Mouse (Mus musculus): ENCODE results near the gene Sh2d4b. TPM values are rescaled to one million over a fixed set of nuclear protein-coding genes. Genes with fewer than 3 reads are reported as not detected.

The Sh2d4b gene
- polyA plus RNA-seq, 1 experiment = 0.13 TPM

- 46% methylated on average over 1 of the region's 1 CpGs for WGBS
- no peak overlapping the region for H3K4me3 ChIP-seq (ENCODE audit: low read depth, low read length)
- H3K4me1 ChIP-seq (ENCODE audit: control insufficient read depth, insufficient read depth, insufficient read length, low read length) = no peaks in the 10 kb centered on the region
- H3K27ac ChIP-seq (ENCODE audit: insufficient read depth, low read depth, low read length) = no peak overlapping the region
- H3K36me3 ChIP-seq (ENCODE audit: control insufficient read depth, insufficient read depth, low read length) = no peaks in the 10 kb centered on the region
- no peaks in the 10 kb centered on the region for H3K27me3 ChIP-seq (ENCODE audit: control insufficient read depth, insufficient read depth, low read length)
- TF ChIP-seq POLR2A (IDR thresholded peaks at IDR 0.05; ENCODE audit: low read depth, low read length) (no peak), CTCF (IDR thresholded peaks at IDR 0.05; ENCODE audit: extremely low read depth, insufficient read length, insufficient replicate concordance, low read depth, low read length) (no peak; the same call in 1 of the 2 replicates)
These were observed 101.5 kb downstream of the Sh2d4b start for GRCm38 (mm10) chr14:40791606-40792005.

- H3K27me3 ChIP-seq (ENCODE audit: control insufficient read depth, insufficient read depth, low read length) = no peaks in the 10 kb centered on the region
- no peak overlapping the region for H3K4me3 ChIP-seq (ENCODE audit: low read depth, low read length)
- H3K36me3 ChIP-seq (ENCODE audit: control insufficient read depth, insufficient read depth, low read length) = no peaks in the 10 kb centered on the region
- WGBS = 22% methylated on average over 3 of the region's 3 CpGs
- H3K4me1 ChIP-seq (ENCODE audit: control insufficient read depth, insufficient read depth, insufficient read length, low read length) = no peaks in the 10 kb centered on the region
- no peak for TF ChIP-seq POLR2A (IDR thresholded peaks at IDR 0.05; ENCODE audit: low read depth, low read length)
- TF ChIP-seq CTCF (IDR thresholded peaks at IDR 0.05; ENCODE audit: extremely low read depth, insufficient read length, insufficient replicate concordance, low read depth, low read length) = no peak
- H3K27ac ChIP-seq (ENCODE audit: insufficient read depth, low read depth, low read length) = no peak overlapping the region
These were observed 104.0 kb downstream of the Sh2d4b start for GRCm38 (mm10) chr14:40789110-40789509.

GRCm38 (mm10) chr14:40769097-40770090, 123.7 kb downstream of the Sh2d4b start:
- 58% methylated on average over 7 of the region's 7 CpGs for WGBS
- H3K4me1 ChIP-seq (ENCODE audit: control insufficient read depth, insufficient read depth, insufficient read length, low read length) = no peaks in the 10 kb centered on the region
- H3K27me3 ChIP-seq (ENCODE audit: control insufficient read depth, insufficient read depth, low read length) = no peaks in the 10 kb centered on the region
- TF ChIP-seq CTCF (IDR thresholded peaks at IDR 0.05; ENCODE audit: extremely low read depth, insufficient read length, insufficient replicate concordance, low read depth, low read length) = no peak
- TF ChIP-seq POLR2A (IDR thresholded peaks at IDR 0.05; ENCODE audit: low read depth, low read length) = no peak
- no peak overlapping the region for H3K4me3 ChIP-seq (ENCODE audit: low read depth, low read length)
- no peak overlapping the region for H3K27ac ChIP-seq (ENCODE audit: insufficient read depth, low read depth, low read length)
- H3K36me3 ChIP-seq (ENCODE audit: control insufficient read depth, insufficient read depth, low read length) = no peaks in the 10 kb centered on the region

Other genes with a start within 250 kb of the Sh2d4b start
- gene Tspan14, start 73.5 kb upstream of the Sh2d4b start, polyA plus RNA-seq (2012; rRNA removed) = 18.4 and 38.2 TPM in 2 replicates
- gene Fam213a, start 120.5 kb upstream of the Sh2d4b start, polyA plus RNA-seq (2012; rRNA removed) = 16.7 and 29.9 TPM in 2 replicates
- gene Dydc2, start 175.9 kb upstream of the Sh2d4b start, polyA plus RNA-seq (2012; rRNA removed) = not detected in 2 replicates
- not detected in 2 replicates for gene Dydc1, start 179.6 kb upstream of the Sh2d4b start, polyA plus RNA-seq (2012; rRNA removed)
- gene Mat1a, start 211.8 kb upstream of the Sh2d4b start, polyA plus RNA-seq (2012; rRNA removed) = 2.5 TPM in 1 of 2 replicates, not detected in the other
- not detected in 2 replicates for gene Sftpa1, start 238.5 kb upstream of the Sh2d4b start, polyA plus RNA-seq (2012; rRNA removed)

Measured in small intestine, adult 2 months (tissue).